Mouse (Mus musculus) frontal cortex, postnatal 10 days (tissue): Measurements from ENCODE around the gene Styk1.

Experiments
- DNase-seq, 2 experiments: peaks; one replicate each; pipeline ENCODE4 v3.0.0; 2022; ENCODE audit warnings: low spot score in 2 of 2, mixed read lengths in 1 of 2

Styk1 gene

GRCm38 (mm10) chr6:131369866-131370616, 16.6 kb upstream of the Styk1 start:
- DNase-seq: no peak

GRCm38 (mm10) chr6:131367101-131367500, 13.7 kb upstream of the Styk1 start:
- DNase-seq: no peak

GRCm38 (mm10) chr6:131364353-131364752, 11.0 kb upstream of the Styk1 start:
- DNase-seq: no peak

GRCm38 (mm10) chr6:131362987-131363765, 9.8 kb upstream of the Styk1 start:
- no peak for DNase-seq

GRCm38 (mm10) chr6:131360693-131361092, 7.3 kb upstream of the Styk1 start:
- peak in 1 of 2 experiments; percentile 25 for DNase-seq

- DNase-seq: no peak
Observed at GRCm38 (mm10) chr6:131359543-131359942, 6.1 kb upstream of the Styk1 start.

- DNase-seq: no peak
Observed at GRCm38 (mm10) chr6:131354913-131355312, 1.5 kb upstream of the Styk1 start.

- no peak for DNase-seq
Observed at GRCm38 (mm10) chr6:131347026-131347425, 6.4 kb downstream of the Styk1 start.

- DNase-seq: no peak
Observed at GRCm38 (mm10) chr6:131344346-131344745, 9.1 kb downstream of the Styk1 start.

- no peak for DNase-seq
Observed at GRCm38 (mm10) chr6:131340082-131340481, 13.3 kb downstream of the Styk1 start.

GRCm38 (mm10) chr6:131339309-131339708, 14.1 kb downstream of the Styk1 start:
- DNase-seq: no peak

- no peak for DNase-seq
Observed at GRCm38 (mm10) chr6:131338787-131339186, 14.6 kb downstream of the Styk1 start.

GRCm38 (mm10) chr6:131327076-131327475, 26.3 kb downstream of the Styk1 start:
- no peak for DNase-seq

GRCm38 (mm10) chr6:131321854-131322639, 31.4 kb downstream of the Styk1 start:
- no peak for DNase-seq

GRCm38 (mm10) chr6:131316155-131317101, 37.0 kb downstream of the Styk1 start:
- DNase-seq: no peak

GRCm38 (mm10) chr6:131308031-131308430, 45.4 kb downstream of the Styk1 start:
- no peak for DNase-seq

- no peak for DNase-seq
Observed at GRCm38 (mm10) chr6:131304776-131305175, 48.6 kb downstream of the Styk1 start.

- no peak for DNase-seq
Observed at GRCm38 (mm10) chr6:131298531-131298930, 54.9 kb downstream of the Styk1 start.

- DNase-seq: no peak
Observed at GRCm38 (mm10) chr6:131294435-131295112, 58.8 kb downstream of the Styk1 start.

- no peak for DNase-seq
Observed at GRCm38 (mm10) chr6:131293916-131294315, 59.5 kb downstream of the Styk1 start.
